Mouse (Mus musculus): Measurements from ENCODE around the gene Arntl. TPM values are rescaled to one million over a fixed set of nuclear protein-coding genes. Genes with fewer than 3 reads are reported as not detected.
A peak's percentile ranks its signal among the peaks of the same experiment; 100 is the strongest.

Arntl gene
- polyA plus RNA-seq (2016; fragmentation: Nextera tagmentation; extraction: Ambion mirVana): 7.7 and 8.6 TPM in 2 replicates

GRCm38 (mm10) chr7:113206644-113207470, at the start of gene Arntl:
Gene Arntl, plus strand, starts transcription at chr7:113207465.
- H3K4me1 ChIP-seq: peaks cover 17% of the 10 kb centered on the region
- peak within 1 kb of the TSS; percentile 72 for H3K4me3 ChIP-seq
- H3K27ac ChIP-seq: peak within 1 kb of the TSS; percentile 84
- H3K9me3 ChIP-seq: no peaks in the 10 kb centered on the region
- WGBS: under 1% methylated on average over 52 of the region's 52 CpGs
- no peaks in the 10 kb centered on the region for H3K36me3 ChIP-seq (replicated peaks)
- peak; percentile 98 for DNase-seq (ENCODE audit: extremely low spot score, low spot score)
- peaks cover 85% of the 10 kb centered on the region for H3K27me3 ChIP-seq (ENCODE audit: poor library complexity, severe bottlenecking)

DNA sequence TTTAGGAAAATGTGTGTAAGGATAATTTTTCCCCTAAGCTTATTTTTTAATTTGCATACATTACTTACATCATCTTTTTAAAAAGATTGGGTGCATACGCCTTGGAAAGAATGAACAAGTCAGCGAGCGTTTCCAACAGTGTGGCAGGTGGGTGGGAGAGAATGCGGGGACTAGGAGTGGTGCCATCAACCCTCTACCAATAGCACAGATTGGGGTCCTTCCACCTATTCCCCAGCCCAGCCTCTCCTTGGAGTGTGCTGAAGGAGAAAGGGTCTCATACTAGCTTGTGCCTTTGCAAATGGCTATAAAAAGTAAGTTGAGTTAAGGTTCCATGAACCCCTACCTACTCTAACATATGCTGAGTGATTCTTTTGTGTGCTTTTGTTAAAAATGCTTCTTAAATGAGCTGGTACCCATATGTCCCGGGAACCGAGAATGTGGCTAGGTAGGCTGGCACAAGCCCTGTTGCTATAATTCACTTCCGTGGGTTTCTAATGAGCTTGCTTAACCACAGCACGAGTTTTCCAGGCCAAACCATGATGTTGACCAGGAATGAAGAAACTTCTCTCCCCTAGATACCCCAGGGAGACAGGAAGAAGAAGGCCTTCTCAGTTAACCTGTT, 46.1 kb upstream of the Arntl start:
- Histone ChIP-seq H3K36me3 (replicated peaks) (no peaks in the 10 kb centered on the region), H3K4me3 (no peak overlapping the region), H3K4me1 (peaks cover 18% of the 10 kb centered on the region), H3K9me3 (no peaks in the 10 kb centered on the region), H3K27ac (no peak overlapping the region), H3K27me3 (ENCODE audit: poor library complexity, severe bottlenecking) (no peaks in the 10 kb centered on the region)
- DNase-seq (ENCODE audit: extremely low spot score, low spot score): no peak
- WGBS: 92% methylated on average over 8 of the region's 8 CpGs

DNA sequence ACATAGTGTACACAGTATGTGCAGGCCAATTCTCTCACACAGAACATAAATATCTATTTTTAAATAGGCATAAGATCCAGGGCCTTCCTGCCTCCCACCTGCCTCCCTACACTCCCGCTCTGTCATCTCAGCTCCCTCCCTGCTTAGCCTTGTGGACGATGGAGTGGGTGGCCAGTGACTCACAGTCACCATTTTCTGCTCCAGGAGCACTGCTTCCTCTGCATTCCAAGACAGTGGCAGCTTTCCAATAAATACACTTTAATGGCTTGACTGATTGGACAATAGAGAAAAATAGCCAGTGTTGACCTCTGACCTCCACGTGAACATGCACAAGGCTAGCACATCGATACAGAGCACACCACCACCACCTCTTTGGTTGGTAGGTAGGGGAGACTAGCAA, 42.5 kb upstream of the Arntl start:
- Histone ChIP-seq H3K27me3 (ENCODE audit: poor library complexity, severe bottlenecking) (no peaks in the 10 kb centered on the region), H3K27ac (no peak overlapping the region), H3K4me1 (no peaks in the 10 kb centered on the region), H3K9me3 (no peaks in the 10 kb centered on the region), H3K4me3 (no peak overlapping the region), H3K36me3 (replicated peaks) (no peaks in the 10 kb centered on the region)
- DNase-seq (ENCODE audit: extremely low spot score, low spot score): no peak
- WGBS: 83% methylated on average over 4 of the region's 4 CpGs

- no peaks in the 10 kb centered on the region for H3K4me1 ChIP-seq
- no peaks in the 10 kb centered on the region for H3K36me3 ChIP-seq (replicated peaks)
- no peak overlapping the region for H3K4me3 ChIP-seq
- H3K27me3 ChIP-seq (ENCODE audit: poor library complexity, severe bottlenecking): no peaks in the 10 kb centered on the region
- no peak overlapping the region for H3K27ac ChIP-seq
- H3K9me3 ChIP-seq: no peaks in the 10 kb centered on the region
- DNase-seq (ENCODE audit: extremely low spot score, low spot score): peak; percentile 36
- 52% methylated on average over 8 of the region's 8 CpGs for WGBS
These were observed 40.2 kb upstream of the Arntl start for GRCm38 (mm10) chr7:113167092-113167491.

DNA sequence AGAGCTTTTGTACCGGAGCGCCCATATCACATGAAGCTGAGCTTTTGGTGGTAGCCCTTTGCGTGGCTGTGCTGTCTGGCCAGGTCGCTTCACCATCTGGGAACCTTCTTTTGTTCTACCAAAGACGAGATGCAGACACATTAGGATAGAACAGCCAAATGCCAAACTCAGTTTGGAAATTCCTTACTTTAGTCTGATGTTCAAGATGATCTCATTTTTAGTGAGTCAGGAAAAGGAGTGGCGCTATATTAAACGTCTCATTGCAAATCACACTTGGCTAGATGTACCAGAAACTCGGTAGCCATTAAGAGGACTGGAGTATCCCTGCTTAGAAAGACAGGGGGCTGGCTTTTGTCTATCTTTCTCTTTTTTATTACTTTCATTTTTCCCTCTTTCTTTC, 38.7 kb upstream of the Arntl start:
- 92% methylated on average over 8 of the region's 8 CpGs for WGBS

GRCm38 (mm10) chr7:113172425-113172824, 34.8 kb upstream of the Arntl start:
- 64% methylated on average over 2 of the region's 2 CpGs for WGBS
- no peak overlapping the region for H3K4me3 ChIP-seq
- no peaks in the 10 kb centered on the region for H3K9me3 ChIP-seq
- H3K27me3 ChIP-seq (ENCODE audit: poor library complexity, severe bottlenecking): no peaks in the 10 kb centered on the region
- H3K4me1 ChIP-seq: peaks cover under 1% of the 10 kb centered on the region; the same call in 1 of the 2 replicates
- H3K27ac ChIP-seq: no peak overlapping the region
- no peak for DNase-seq (ENCODE audit: extremely low spot score, low spot score)
- H3K36me3 ChIP-seq (replicated peaks): no peaks in the 10 kb centered on the region

More for the DNA sequence above, 38.7 kb upstream of the Arntl start:
- no peak overlapping the region for H3K27ac ChIP-seq
- H3K27me3 ChIP-seq (ENCODE audit: poor library complexity, severe bottlenecking): no peaks in the 10 kb centered on the region
- H3K36me3 ChIP-seq (replicated peaks): no peaks in the 10 kb centered on the region
- H3K4me3 ChIP-seq: no peak overlapping the region
- no peaks in the 10 kb centered on the region for H3K9me3 ChIP-seq
- no peaks in the 10 kb centered on the region for H3K4me1 ChIP-seq
- no peak for DNase-seq (ENCODE audit: extremely low spot score, low spot score)

GRCm38 (mm10) chr7:113175481-113175880, 31.8 kb upstream of the Arntl start:
- WGBS: 88% methylated on average over 4 of the region's 4 CpGs
- Histone ChIP-seq H3K4me1 (peaks cover 3% of the 10 kb centered on the region; the same call in 1 of the 2 replicates), H3K36me3 (replicated peaks) (no peaks in the 10 kb centered on the region), H3K9me3 (no peaks in the 10 kb centered on the region), H3K27ac (no peak overlapping the region), H3K4me3 (no peak overlapping the region), H3K27me3 (ENCODE audit: poor library complexity, severe bottlenecking) (no peaks in the 10 kb centered on the region)
- no peak for DNase-seq (ENCODE audit: extremely low spot score, low spot score)

DNA sequence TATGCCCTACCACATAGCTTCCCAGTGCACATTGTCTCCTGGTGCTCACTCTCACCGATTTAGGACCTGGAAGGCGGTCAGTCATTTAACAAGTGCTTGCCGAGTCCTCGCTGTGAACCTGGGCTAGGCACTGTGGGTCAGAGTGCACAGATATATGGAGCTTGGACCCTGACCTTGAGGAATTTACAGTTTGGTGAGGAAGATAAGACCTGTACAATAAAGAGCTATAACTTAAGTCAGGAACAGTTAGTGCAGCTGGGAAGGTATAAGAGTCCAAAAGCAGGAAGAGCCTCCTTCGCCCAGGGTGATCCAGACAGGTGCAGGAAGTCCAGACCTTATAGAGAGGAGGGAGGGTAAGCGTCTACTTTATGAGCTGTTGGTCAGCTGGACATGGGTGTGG, 29.2 kb upstream of the Arntl start:
- 89% methylated on average over 6 of the region's 6 CpGs for WGBS
- H3K4me1 ChIP-seq: peaks cover 6% of the 10 kb centered on the region; the same call in 1 of the 2 replicates
- H3K36me3 ChIP-seq (replicated peaks): no peaks in the 10 kb centered on the region

DNA sequence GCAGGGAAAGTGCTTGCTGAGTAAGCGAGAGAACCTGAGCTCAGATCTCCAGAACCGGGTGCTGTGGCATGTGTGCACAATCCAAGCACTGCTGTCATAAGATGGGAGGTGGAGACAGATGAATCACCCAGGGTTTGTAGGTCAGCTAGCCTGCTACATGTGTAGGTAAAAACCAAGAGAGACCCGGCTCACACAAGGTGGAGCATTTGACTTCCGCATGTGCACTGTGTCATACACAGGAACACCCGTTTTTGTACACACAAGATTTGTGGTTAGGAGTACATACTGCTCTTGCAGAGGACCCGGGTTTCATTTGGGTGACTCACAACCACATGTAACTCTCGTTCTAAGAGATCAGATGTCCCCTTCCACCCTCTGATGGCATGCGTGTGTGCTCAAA, 23.5 kb upstream of the Arntl start:
- WGBS: 93% methylated on average over 8 of the region's 8 CpGs
- DNase-seq (ENCODE audit: extremely low spot score, low spot score): no peak

More for the DNA sequence above, 29.2 kb upstream of the Arntl start:
- Histone ChIP-seq H3K9me3 (no peaks in the 10 kb centered on the region), H3K27me3 (ENCODE audit: poor library complexity, severe bottlenecking) (no peaks in the 10 kb centered on the region), H3K27ac (no peak overlapping the region), H3K4me3 (no peak overlapping the region)
- DNase-seq (ENCODE audit: extremely low spot score, low spot score): no peak

DNA sequence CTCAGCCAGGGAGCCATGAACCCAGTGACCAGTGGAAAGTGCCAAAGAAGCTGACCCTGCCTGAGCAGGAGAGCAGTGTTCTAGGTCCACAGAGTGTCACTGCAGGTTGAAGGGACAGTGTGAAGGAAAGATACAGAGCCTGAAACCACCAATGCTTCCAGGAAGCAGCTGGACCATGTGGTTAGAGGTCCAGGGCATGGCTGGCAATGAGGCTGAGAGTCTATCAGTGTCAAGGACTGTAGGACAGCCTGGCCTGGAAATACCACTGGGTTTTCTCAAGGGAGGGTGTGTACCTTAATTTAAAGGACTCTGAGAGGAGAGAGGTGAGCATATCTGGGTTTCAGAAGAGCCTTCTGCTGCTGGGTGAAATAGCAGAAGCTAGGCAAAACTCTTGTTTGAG, 22.2 kb upstream of the Arntl start:
- no peaks in the 10 kb centered on the region for H3K27me3 ChIP-seq (ENCODE audit: poor library complexity, severe bottlenecking)
- H3K9me3 ChIP-seq: no peaks in the 10 kb centered on the region
- no peak for DNase-seq (ENCODE audit: extremely low spot score, low spot score)
- H3K27ac ChIP-seq: no peak overlapping the region
- no peaks in the 10 kb centered on the region for H3K36me3 ChIP-seq (replicated peaks)
- H3K4me1 ChIP-seq: peaks cover 28% of the 10 kb centered on the region
- no peak overlapping the region for H3K4me3 ChIP-seq

More for the DNA sequence above, 23.5 kb upstream of the Arntl start:
- Histone ChIP-seq H3K27ac (no peak overlapping the region), H3K9me3 (no peaks in the 10 kb centered on the region), H3K27me3 (ENCODE audit: poor library complexity, severe bottlenecking) (no peaks in the 10 kb centered on the region), H3K4me1 (peaks cover 28% of the 10 kb centered on the region), H3K36me3 (replicated peaks) (no peaks in the 10 kb centered on the region), H3K4me3 (no peak overlapping the region)

DNA sequence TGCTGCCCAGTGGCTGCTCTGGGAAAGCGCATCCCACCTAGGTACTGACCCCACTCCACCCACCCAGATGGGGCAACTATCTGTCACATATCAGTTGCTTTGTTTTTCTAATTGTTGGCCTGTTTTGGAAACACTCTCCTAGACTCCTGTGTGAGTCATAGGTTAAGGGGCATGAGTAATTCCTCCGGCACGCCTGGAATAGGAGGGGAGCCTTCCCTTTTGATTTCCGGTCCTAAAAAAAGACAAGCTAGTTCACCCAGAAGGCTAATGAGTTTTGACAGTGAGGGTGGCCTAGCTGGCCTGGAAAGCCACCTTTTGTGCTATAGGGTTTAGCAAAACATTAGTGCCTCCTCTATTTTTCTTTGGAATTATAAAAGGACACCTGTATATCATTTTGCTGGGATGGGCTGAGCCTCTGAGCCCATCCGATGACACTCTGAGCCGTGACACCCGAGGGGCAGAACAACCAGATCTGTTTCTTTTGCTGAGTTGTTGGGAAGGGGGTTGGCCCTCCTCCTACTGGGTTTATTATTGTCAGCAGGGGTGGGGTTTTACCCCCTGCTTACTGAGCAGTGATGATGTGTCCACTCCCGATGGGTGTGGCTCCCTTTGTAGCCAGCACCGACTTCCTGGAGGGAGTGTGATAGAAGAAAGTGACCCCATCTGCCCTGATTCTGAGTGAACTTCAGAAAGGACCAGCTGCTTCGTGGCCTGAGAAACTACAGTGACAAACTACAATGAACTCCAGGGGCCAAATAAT, 21.0 kb upstream of the Arntl start:
- no peak for DNase-seq (ENCODE audit: extremely low spot score, low spot score)
- peaks cover 28% of the 10 kb centered on the region for H3K4me1 ChIP-seq
- no peaks in the 10 kb centered on the region for H3K27me3 ChIP-seq (ENCODE audit: poor library complexity, severe bottlenecking)
- no peaks in the 10 kb centered on the region for H3K36me3 ChIP-seq (replicated peaks)
- no peak overlapping the region for H3K27ac ChIP-seq
- no peak overlapping the region for H3K4me3 ChIP-seq
- H3K9me3 ChIP-seq: 0 out of 2 replicates have a peak, but pooled peaks cover 5% of the 10 kb centered on the region
- 70% methylated on average over 10 of the region's 10 CpGs for WGBS

GRCm38 (mm10) chr7:113188091-113188490, 19.2 kb upstream of the Arntl start:
- DNase-seq (ENCODE audit: extremely low spot score, low spot score): no peak
- H3K27me3 ChIP-seq (ENCODE audit: poor library complexity, severe bottlenecking): no peaks in the 10 kb centered on the region
- H3K4me3 ChIP-seq: no peak overlapping the region
- 0 out of 2 replicates have a peak, but pooled peaks cover 5% of the 10 kb centered on the region for H3K9me3 ChIP-seq
- no peak overlapping the region for H3K27ac ChIP-seq
- no peaks in the 10 kb centered on the region for H3K36me3 ChIP-seq (replicated peaks)
- H3K4me1 ChIP-seq: peaks cover 31% of the 10 kb centered on the region
- WGBS: 69% methylated on average over 2 of the region's 2 CpGs
